Mouse (Mus musculus): ENCODE measurements around the gene Rasa4. TPM values are rescaled to one million over a fixed set of nuclear protein-coding genes. Genes with fewer than 3 reads are reported as not detected.
A peak's percentile ranks its signal among the peaks of the same experiment; 100 is the strongest.
"Not testable (repeated sequence)": the region's sequence is repeated elsewhere in the genome, so short reads cannot be mapped to it uniquely, and the experiment has no call there.

Gene Rasa4
- total and polyA plus RNA-seq, 3 experiments = 1.4 to 2.5 TPM; not detected in 1

DNA sequence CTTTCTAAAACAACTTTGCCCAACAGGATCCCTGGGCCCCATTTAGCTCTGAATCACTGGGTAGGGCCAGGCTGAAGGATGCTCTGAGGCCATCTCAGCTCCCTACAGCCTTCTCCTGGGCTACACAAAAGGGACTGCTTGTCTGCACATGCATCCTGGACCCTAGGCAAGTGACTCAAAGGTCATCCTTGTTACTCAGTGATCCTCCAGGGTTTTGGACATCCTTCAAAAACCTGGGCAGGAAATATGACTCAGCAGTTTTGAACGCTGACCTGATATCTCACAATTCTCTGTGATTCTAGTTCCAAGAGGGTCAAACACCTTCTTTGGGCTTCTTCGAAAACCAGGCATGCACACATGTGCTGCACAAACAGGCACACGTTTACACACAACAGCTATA lies 25.3 kb downstream of the Rasa4 start:
- Histone ChIP-seq H3K36me3 (ENCODE audit: control insufficient read depth in 1 of 2, insufficient read depth in 2 of 2, low read length in 2 of 2) (peaks cover 0 to 7% of the 10 kb centered on the region in 2 experiments; a peak in 2 of 4 replicates), H3K4me1 (ENCODE audit: control insufficient read depth in 1 of 2, insufficient read depth in 2 of 2, low read length in 2 of 2) (peaks cover 4 to 9% of the 10 kb centered on the region in 2 experiments; a peak in 3 of 4 replicates), H3K27me3 (ENCODE audit: control insufficient read depth in 1 of 2, insufficient read depth in 2 of 2, low read length in 2 of 2) (no peaks in the 10 kb centered on the region), H3K27ac (ENCODE audit: control insufficient read depth, low read depth, low read length) (no peak overlapping the region), H3K79me2 (ENCODE audit: control insufficient read depth, insufficient read depth, low read length, poor library complexity) (no peaks in the 10 kb centered on the region), H3K9me3 (replicated peaks; ENCODE audit: insufficient read depth, low read length) (no peaks in the 10 kb centered on the region), H3K9ac (ENCODE audit: control insufficient read depth, low read depth, low read length, poor library complexity, severe bottlenecking) (no peak overlapping the region), H3K4me3 (ENCODE audit: control insufficient read depth in 1 of 2, insufficient read depth in 1 of 2, low read depth in 2 of 2, low read length in 2 of 2) (no peak overlapping the region)
- TF ChIP-seq RAD21 (IDR thresholded peaks at IDR 0.05; ENCODE audit: low read depth, low read length) (no peak), GABPA (IDR thresholded peaks at IDR 0.05; ENCODE audit: low read depth, low read length) (peak; percentile 68; the same call in 1 of the 2 replicates), MAFK (IDR thresholded peaks at IDR 0.05; ENCODE audit: borderline replicate concordance, low read depth, low read length) (peak; percentile 50; the same call in 1 of the 2 replicates)
- DNase-seq (ENCODE audit: low read depth, low spot score) = no peak

DNA sequence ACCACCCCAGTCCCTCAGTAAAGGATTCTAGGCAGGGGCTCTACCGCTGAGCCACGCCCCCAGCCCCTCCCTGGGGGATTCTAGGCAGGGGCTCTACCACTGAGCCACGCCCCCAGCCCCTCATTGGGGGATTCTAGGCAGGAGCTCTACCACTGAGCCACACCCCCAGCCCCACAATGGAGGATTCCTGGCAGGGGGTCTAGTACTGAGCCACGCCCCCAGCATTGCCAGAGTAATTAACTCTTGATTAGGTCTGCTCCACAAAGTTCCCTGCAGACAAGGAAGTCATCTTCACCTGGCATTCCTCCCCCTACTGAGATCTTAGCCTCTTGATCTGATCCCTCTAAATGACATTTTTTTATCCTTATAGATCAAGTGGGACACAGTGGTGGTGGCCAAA lies 29.8 kb downstream of the Rasa4 start:
- not testable (repeated sequence) for H3K27me3 ChIP-seq (ENCODE audit: control insufficient read depth in 1 of 2, insufficient read depth in 2 of 2, low read length in 2 of 2); H3K27ac ChIP-seq (ENCODE audit: control insufficient read depth, low read depth, low read length); H3K9me3 ChIP-seq (replicated peaks; ENCODE audit: insufficient read depth, low read length); H3K4me3 ChIP-seq (ENCODE audit: control insufficient read depth in 1 of 2, insufficient read depth in 1 of 2, low read depth in 2 of 2, low read length in 2 of 2); H3K9ac ChIP-seq (ENCODE audit: control insufficient read depth, low read depth, low read length, poor library complexity, severe bottlenecking)
- DNase-seq (ENCODE audit: low read depth, low spot score) = peak; percentile 43
- Histone ChIP-seq H3K36me3 (ENCODE audit: control insufficient read depth in 1 of 2, insufficient read depth in 2 of 2, low read length in 2 of 2) (peaks cover 0 to 10% of the 10 kb centered on the region in 2 experiments; a peak in 2 of 4 replicates), H3K79me2 (ENCODE audit: control insufficient read depth, insufficient read depth, low read length, poor library complexity) (peaks cover 20% of the 10 kb centered on the region), H3K4me1 (ENCODE audit: control insufficient read depth in 1 of 2, insufficient read depth in 2 of 2, low read length in 2 of 2) (peaks cover 4 to 23% of the 10 kb centered on the region in 2 experiments; a peak in 3 of 4 replicates)

DNA sequence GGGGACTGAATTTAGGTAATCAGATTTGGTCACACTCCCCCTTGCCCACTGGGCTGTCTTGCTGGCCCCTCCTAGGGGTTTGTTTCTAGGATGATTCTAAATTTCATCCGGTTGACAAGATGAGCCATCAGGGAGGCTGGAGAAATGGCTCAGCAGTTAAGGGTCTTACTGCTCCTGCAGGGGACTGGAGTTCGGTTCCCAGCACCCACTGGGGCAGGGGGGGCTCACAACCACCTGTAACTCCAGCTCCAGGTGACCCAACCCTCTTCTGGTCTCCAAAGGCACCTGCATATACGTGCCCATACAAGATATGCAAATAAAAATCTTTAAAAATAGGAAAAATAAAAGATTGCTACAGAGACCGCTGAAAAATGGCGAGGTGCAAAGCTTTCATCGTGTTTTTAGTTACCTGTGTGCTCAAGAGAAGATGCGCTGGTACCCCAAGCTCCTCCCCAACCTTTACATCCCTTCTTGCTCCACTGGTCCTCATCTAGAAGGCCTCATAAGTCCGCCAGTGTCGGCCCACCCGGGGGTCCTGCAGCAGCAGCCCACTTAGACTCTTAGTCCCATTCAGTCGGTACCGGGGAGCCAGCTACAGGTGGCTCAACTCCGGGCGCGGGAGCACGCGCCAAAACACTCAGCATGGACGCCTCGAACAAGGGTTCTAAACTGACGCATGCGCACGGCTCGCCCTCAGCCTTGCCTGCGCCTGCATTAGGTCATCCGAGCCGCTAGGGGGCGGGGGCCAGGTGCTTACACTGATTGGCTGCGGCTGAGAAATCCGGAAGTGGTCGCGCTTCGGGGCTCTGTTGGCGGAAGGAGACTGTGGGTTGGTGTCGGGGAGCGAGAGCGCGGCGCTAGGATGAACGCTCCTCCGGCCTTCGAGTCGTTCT lies 32.4 kb downstream of the Rasa4 start, which contains the start of gene Polr2j:
Polr2j (plus strand) TSS at position 741 of the 893 bp plus-strand sequence.
- peak within 1 kb of the TSS; percentile 77 to 84 for H3K4me3 ChIP-seq (ENCODE audit: control insufficient read depth in 1 of 2, insufficient read depth in 1 of 2, low read depth in 2 of 2, low read length in 2 of 2)
- peak; percentile 99 for DNase-seq (ENCODE audit: low read depth, low spot score)
- peak within 1 kb of the TSS; percentile 94 for H3K9ac ChIP-seq (ENCODE audit: control insufficient read depth, low read depth, low read length, poor library complexity, severe bottlenecking)
- peaks cover 1 to 3% of the 10 kb centered on the region in 2 experiments; a peak in 2 of 4 replicates for H3K36me3 ChIP-seq (ENCODE audit: control insufficient read depth in 1 of 2, insufficient read depth in 2 of 2, low read length in 2 of 2)
- peaks cover 0 to 15% of the 10 kb centered on the region in 2 experiments; a peak in 2 of 4 replicates for H3K4me1 ChIP-seq (ENCODE audit: control insufficient read depth in 1 of 2, insufficient read depth in 2 of 2, low read length in 2 of 2)
- H3K27me3 ChIP-seq (ENCODE audit: control insufficient read depth in 1 of 2, insufficient read depth in 2 of 2, low read length in 2 of 2) = no peaks in the 10 kb centered on the region
- H3K79me2 ChIP-seq (ENCODE audit: control insufficient read depth, insufficient read depth, low read length, poor library complexity) = peaks cover 26% of the 10 kb centered on the region
- peak within 1 kb of the TSS; percentile 67 for H3K27ac ChIP-seq (ENCODE audit: control insufficient read depth, low read depth, low read length)
- no peaks in the 10 kb centered on the region for H3K9me3 ChIP-seq (replicated peaks; ENCODE audit: insufficient read depth, low read length)
- peak; percentile 97 for TF ChIP-seq NELFE (IDR thresholded peaks at IDR 0.05; ENCODE audit: low read depth, low read length)
- TF ChIP-seq POLR2AphosphoS5 (IDR thresholded peaks at IDR 0.05; ENCODE audit: borderline replicate concordance, low read depth, low read length) = no peak
- TF ChIP-seq ZMIZ1 (IDR thresholded peaks at IDR 0.05; ENCODE audit: low read depth, low read length) = no peak
- no peak for TF ChIP-seq UBTF (IDR thresholded peaks at IDR 0.05; ENCODE audit: borderline replicate concordance, insufficient read depth, low read depth, low read length)
- peak; percentile 96 for TF ChIP-seq POLR2AphosphoS2 (IDR thresholded peaks at IDR 0.05; ENCODE audit: low read length)
- TF ChIP-seq BHLHE40 (IDR thresholded peaks at IDR 0.05; ENCODE audit: borderline replicate concordance, low read depth, low read length) = no peak
- peak; percentile 84 for TF ChIP-seq MXI1 (IDR thresholded peaks at IDR 0.05; ENCODE audit: low read depth, low read length)
- TF ChIP-seq JUND (IDR thresholded peaks at IDR 0.05; ENCODE audit: low read depth, low read length) = no peak
- no peak for TF ChIP-seq ZKSCAN1 (IDR thresholded peaks at IDR 0.05; ENCODE audit: low read depth, low read length)
- TF ChIP-seq RAD21 (IDR thresholded peaks at IDR 0.05; ENCODE audit: low read depth, low read length) = no peak
- TF ChIP-seq POLR2A (IDR thresholded peaks at IDR 0.05; ENCODE audit: control insufficient read depth in 1 of 2, insufficient read depth in 1 of 2, low read depth in 1 of 2, low read length in 2 of 2, poor library complexity in 1 of 2) = peak; percentile 84 to 94
- peak; percentile 93; the same call in 1 of the 2 replicates for TF ChIP-seq SIN3A (IDR thresholded peaks at IDR 0.05; ENCODE audit: low read length)
- TF ChIP-seq TBP (IDR thresholded peaks at IDR 0.05; ENCODE audit: low read depth, low read length) = peak; percentile 86
- no peak for TF ChIP-seq MAX (IDR thresholded peaks at IDR 0.05; ENCODE audit: low read length)
- no peak for TF ChIP-seq ZC3H11A (IDR thresholded peaks at IDR 0.05; ENCODE audit: low read depth, low read length)
- TF ChIP-seq TAL1 (IDR thresholded peaks at IDR 0.05; ENCODE audit: low read length) = no peak; the same call in 1 of the 2 replicates
- TF ChIP-seq KAT2A (conservative IDR thresholded peaks at IDR 0.05; ENCODE audit: low read depth, low read length) = peak; percentile 78; the same call in 1 of the 2 replicates
- TF ChIP-seq CHD2 (IDR thresholded peaks at IDR 0.05; ENCODE audit: low read length) = no peak
- peak; percentile 99; the same call in 1 of the 2 replicates for TF ChIP-seq NRF1 (IDR thresholded peaks at IDR 0.05; ENCODE audit: insufficient read depth, low read depth, low read length, poor library complexity, severe bottlenecking)
- TF ChIP-seq CHD1 (IDR thresholded peaks at IDR 0.05; ENCODE audit: low read depth, low read length) = no peak
- no peak for TF ChIP-seq SMC3 (IDR thresholded peaks at IDR 0.05; ENCODE audit: low read depth, low read length)
- no peak for TF ChIP-seq RCOR1 (IDR thresholded peaks at IDR 0.05; ENCODE audit: low read depth, low read length)
